Mouse (Mus musculus) forebrain, embryonic 15.5 days (tissue): ENCODE measurements around the gene Commd7. TPM values are rescaled to one million over a fixed set of nuclear protein-coding genes. Genes with fewer than 3 reads are reported as not detected.
A peak's percentile ranks its signal among the peaks of the same experiment; 100 is the strongest.

ENCODE experiments used
- ATAC-seq: fragments of 200-750 bp; cut with Nextera tagmentation; replicated peaks from 2 replicates; pipeline ENCODE4 v1.8.0; 2017; ENCODE audit warnings: mild to moderate bottlenecking, moderate TSS enrichment, moderate library complexity
- H3K27ac ChIP-seq: fragments of 300-500 bp; sonication (generic); replicated peaks from 2 replicates; pipeline ENCODE4 v1.5.1; 2015; ENCODE audit warnings: mild to moderate bottlenecking, inconsistent platforms
- H3K27me3 ChIP-seq: fragments of 300-500 bp; sonication (generic); 2 replicates; pipeline ENCODE4 v1.6.1; 2015; ENCODE audit warnings: inconsistent platforms
- H3K36me3 ChIP-seq: fragments of 300-500 bp; sonication (generic); 2 replicates; pipeline ENCODE4 v1.6.1; 2015; ENCODE audit warnings: mild to moderate bottlenecking, inconsistent platforms
- H3K4me1 ChIP-seq: fragments of 300-500 bp; sonication (generic); 2 replicates; pipeline ENCODE4 v1.6.1; 2015; ENCODE audit warnings: inconsistent platforms
- H3K4me2 ChIP-seq: fragments of 300-500 bp; sonication (generic); replicated peaks from 2 replicates; pipeline ENCODE4 v1.6.1; 2015; ENCODE audit warnings: mild to moderate bottlenecking, inconsistent platforms
- H3K4me3 ChIP-seq: fragments of 300-500 bp; sonication (generic); 2 replicates; pipeline ENCODE4 v1.5.1; 2015; ENCODE audit warnings: mild to moderate bottlenecking, inconsistent platforms
- H3K9ac ChIP-seq: fragments of 300-500 bp; sonication (generic); replicated peaks from 2 replicates; pipeline ENCODE4 v1.6.1; 2015; ENCODE audit warnings: mild to moderate bottlenecking, inconsistent platforms
- H3K9me3 ChIP-seq: fragments of 300-500 bp; sonication (generic); 2 replicates; pipeline ENCODE4 v1.6.1; 2016; ENCODE audit warnings: inconsistent platforms
- WGBS: fragments of 180-500 bp; shearing (Covaris S2); methylation state at CpG from one replicate; pipeline ENCODE4 v1.1.7; 2015; ENCODE audit warnings: mixed read lengths; 5-methylcytosine and 5-hydroxymethylcytosine counted together
- polyA plus RNA-seq: library from polyadenylated mRNA; unstranded; fragments of >200 nt; fragmentation: Nextera tagmentation; extraction: Ambion mirVana; gene quantifications from 2 replicates; pipeline ENCODE4 v1.2.1, GENCODE M21; 2015

Gene Commd7
- polyA plus RNA-seq, 1 experiment from 2014 or later, result 104 TPM

DNA sequence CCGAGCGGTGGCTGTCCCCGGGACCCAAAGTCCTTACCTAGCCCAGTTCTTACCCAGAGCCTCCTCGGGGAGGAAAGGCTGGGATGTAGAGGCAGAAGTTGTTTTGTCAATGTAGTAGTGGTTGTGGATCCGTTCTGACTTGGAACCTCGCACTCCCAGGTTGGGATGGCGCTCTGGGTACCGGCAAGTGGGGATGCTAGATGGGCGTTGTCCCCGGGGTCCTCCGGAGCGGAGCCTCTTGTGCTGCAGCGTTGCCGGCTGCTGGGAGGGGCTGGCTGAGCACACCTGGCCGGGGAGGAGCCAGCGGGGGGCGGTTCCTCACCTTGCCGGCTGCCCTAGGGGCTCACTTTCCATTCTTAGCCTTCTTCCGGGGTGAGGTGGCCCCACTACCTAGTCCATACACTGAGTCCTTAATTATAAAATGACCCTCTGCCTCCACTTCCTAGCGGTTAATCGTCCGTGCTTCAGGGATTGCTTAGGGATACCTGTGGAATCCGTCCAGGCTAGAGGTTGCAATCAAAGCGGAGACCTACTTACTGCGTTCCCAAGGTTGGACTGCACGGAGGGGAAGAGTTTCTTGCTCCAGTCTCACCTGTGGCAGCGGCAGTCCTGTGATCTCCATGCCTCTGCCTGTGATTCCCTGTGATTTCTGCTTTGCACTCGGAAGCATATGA lies 17.6 kb upstream of the Commd7 start:
- Histone ChIP-seq H3K9ac (peak overlapping the region; percentile 77), H3K4me1 (peaks cover 16% of the 10 kb centered on the region), H3K4me2 (peak overlapping the region; percentile 95), H3K36me3 (no peaks in the 10 kb centered on the region), H3K27me3 (peaks cover 4% of the 10 kb centered on the region; the same call in 1 of the 2 replicates), H3K27ac (no peak overlapping the region), H3K4me3 (peak overlapping the region; percentile 93), H3K9me3 (no peaks in the 10 kb centered on the region)
- WGBS, result 2% methylated on average over 28 of the region's 28 CpGs
- ATAC-seq, result 0 out of 2 replicates have a peak, but pooled peaks have one; percentile 20

DNA sequence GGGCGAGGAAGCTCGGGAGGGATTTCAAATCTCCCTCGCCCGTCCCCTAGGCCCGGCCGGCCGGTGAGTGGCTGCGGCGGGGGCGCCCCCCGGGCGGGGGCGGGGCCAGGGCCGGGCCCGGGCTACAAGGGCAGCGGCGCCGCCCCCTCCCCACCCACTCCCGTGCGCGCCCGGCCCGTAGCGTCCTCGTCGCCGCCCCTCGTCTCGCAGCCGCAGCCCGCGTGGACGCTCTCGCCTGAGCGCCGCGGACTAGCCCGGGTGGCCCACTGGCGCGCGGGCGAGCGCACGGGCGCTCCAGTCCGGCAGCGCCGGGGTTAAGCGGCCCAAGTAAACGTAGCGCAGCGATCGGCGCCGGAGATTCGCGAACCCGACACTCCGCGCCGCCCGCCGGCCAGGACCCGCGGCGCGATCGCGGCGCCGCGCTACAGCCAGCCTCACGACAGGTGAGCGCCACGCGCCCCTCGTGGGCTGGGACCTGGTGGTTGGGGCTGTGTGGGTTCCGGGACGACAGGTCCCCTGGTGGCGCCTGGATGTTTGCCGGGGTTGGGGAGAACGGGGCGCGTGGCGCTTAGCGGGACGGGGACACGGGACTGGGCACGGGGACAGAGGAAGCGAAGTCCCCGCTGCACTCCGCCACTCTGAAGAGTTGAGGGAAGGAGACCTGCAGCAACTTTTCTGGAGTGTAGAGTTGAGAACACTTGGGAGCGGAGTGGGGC lies 16.9 kb upstream of the Commd7 start, which contains the start of gene Dnmt3b:
Dnmt3b (plus strand) TSS at position 153 of the 716 bp plus-strand sequence.
- H3K4me1 ChIP-seq, result peaks cover 16% of the 10 kb centered on the region
- WGBS, result under 1% methylated on average over 93 of the region's 93 CpGs
- H3K9me3 ChIP-seq, result no peaks in the 10 kb centered on the region
- H3K27me3 ChIP-seq, result peaks cover 4% of the 10 kb centered on the region; the same call in 1 of the 2 replicates
- ATAC-seq, result peak; percentile 91
- H3K36me3 ChIP-seq, result no peaks in the 10 kb centered on the region
- H3K4me3 ChIP-seq, result peak within 1 kb of the TSS; percentile 93
- peak within 1 kb of the TSS; percentile 77 for H3K9ac ChIP-seq
- H3K4me2 ChIP-seq, result peak within 1 kb of the TSS; percentile 95
- H3K27ac ChIP-seq, result 0 out of 2 replicates have a peak within 1 kb of the TSS, but pooled peaks have one; percentile 36

DNA sequence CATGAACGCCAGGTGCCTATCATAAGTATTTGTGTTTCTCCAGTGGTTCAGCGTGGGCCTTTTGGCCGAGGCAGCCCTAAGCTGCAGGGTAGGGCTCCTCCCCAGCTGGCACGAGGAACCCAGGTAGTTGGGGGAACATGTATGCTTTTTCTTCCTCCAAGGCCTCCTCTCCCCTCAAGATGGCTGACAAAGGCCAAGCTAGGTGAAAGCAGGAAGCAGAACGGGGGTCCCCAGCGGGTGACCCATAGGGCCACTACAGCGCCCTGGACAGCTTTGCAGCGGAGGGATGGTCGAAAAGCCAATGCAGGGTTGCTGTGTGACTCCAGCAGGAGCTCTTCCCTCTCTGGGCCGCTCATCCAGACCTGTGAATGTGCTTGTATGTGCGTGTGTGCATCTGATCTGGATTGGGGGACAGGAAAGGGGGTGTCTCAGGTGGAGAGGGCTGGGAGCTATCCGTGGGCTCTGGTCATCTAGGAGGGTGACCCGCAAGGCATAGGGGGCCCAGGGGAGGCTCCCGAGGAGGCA lies 16.3 kb upstream of the Commd7 start:
- H3K9me3 ChIP-seq, result no peaks in the 10 kb centered on the region
- H3K27ac ChIP-seq, result 0 out of 2 replicates have a peak overlapping the region, but pooled peaks have one; percentile 36
- H3K9ac ChIP-seq, result peak overlapping the region; percentile 77
- H3K4me2 ChIP-seq, result peak overlapping the region; percentile 95
- 17% methylated on average over 14 of the region's 14 CpGs for WGBS
- no peaks in the 10 kb centered on the region for H3K36me3 ChIP-seq
- H3K27me3 ChIP-seq, result peaks cover 4% of the 10 kb centered on the region; the same call in 1 of the 2 replicates
- ATAC-seq, result 0 out of 2 replicates have a peak, but pooled peaks have one; percentile 1
- H3K4me3 ChIP-seq, result peak overlapping the region; percentile 93
- peaks cover 16% of the 10 kb centered on the region for H3K4me1 ChIP-seq

DNA sequence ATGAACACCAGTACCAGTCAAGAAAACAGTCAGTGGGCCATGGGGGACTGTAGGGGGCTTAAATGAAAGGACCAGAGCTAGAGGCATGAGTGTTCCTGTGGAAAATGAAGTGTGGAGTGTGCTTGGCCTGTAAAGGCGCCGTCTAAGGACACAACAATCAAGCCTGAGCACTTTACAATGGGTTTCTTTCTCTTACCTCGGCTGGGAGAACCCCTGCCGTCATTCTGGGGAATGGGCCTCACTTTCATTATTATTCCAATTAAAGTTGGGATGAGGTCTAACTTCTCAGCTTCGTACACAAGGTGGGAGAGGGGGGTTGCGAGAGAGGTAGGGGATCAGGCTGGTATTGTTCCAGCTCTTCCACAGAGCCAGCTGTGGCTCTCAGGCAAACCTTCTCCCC lies 10.4 kb upstream of the Commd7 start:
- Histone ChIP-seq H3K4me2 (no peak overlapping the region), H3K9me3 (no peaks in the 10 kb centered on the region), H3K36me3 (no peaks in the 10 kb centered on the region), H3K4me1 (no peaks in the 10 kb centered on the region), H3K27ac (no peak overlapping the region), H3K4me3 (no peak overlapping the region), H3K9ac (no peak overlapping the region), H3K27me3 (no peaks in the 10 kb centered on the region)
- ATAC-seq, result no peak
- 4% methylated on average over 6 of the region's 6 CpGs for WGBS

DNA sequence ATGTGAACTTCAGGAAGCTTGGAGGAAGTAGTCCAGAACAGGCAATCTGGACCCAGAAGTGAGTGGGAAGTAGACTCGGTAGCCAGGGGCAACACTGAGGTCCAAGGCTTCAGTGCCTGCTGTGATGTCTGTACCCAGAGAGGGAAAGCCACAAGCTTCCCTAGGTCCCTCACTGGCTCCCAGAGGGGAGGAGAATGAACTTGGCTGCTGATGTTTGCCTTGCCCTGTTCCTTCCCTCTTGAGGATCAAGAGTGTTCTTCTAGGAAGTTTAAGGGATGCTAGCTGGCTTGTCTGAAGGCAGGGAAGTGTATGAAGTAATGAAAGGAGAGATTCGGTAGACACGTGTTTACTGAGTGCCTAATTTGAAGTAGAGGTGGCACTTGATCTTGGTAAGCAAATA lies 9.9 kb upstream of the Commd7 start:
- H3K27me3 ChIP-seq, result no peaks in the 10 kb centered on the region
- no peak overlapping the region for H3K9ac ChIP-seq
- no peaks in the 10 kb centered on the region for H3K9me3 ChIP-seq
- H3K4me3 ChIP-seq, result no peak overlapping the region
- 22% methylated on average over 3 of the region's 3 CpGs for WGBS
- no peaks in the 10 kb centered on the region for H3K4me1 ChIP-seq
- no peaks in the 10 kb centered on the region for H3K36me3 ChIP-seq
- no peak for ATAC-seq
- H3K4me2 ChIP-seq, result no peak overlapping the region
- no peak overlapping the region for H3K27ac ChIP-seq

DNA sequence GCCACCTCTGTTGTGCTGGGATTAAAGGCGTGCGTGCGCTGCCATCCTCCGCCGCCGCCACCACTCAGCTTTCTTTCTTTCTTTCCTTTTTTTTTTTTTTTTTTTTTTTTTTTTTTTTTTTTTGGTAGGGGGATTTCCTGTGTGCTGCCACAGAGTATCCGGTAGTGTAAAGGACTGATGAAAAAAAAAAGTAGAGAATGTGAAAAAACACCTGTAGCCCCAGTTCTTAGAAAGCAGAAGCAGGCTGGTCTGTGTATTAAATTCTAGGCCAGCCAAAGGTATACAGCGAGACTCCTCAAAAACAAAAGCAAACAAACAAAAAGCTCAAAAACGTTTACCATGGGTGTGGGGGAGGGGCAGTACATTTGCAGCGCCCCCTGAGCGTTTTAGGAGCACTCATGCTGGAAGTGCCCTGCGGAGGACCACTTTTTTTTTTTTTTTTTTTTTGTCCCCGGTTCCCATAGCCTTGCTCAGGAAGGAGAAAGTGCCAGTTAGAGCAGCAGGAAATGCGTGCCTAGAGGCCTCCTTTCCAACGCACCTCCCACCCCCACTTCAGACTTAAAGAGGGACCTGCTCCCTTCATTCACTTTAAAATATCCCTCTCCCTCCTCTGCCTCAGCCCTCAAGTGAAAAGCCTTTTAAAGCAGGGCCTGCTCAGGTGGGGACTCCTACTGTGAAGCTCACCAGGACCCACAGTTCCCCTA lies 6.5 kb upstream of the Commd7 start:
- Histone ChIP-seq H3K9ac (no peak overlapping the region), H3K4me3 (no peak overlapping the region), H3K9me3 (no peaks in the 10 kb centered on the region), H3K27me3 (no peaks in the 10 kb centered on the region), H3K36me3 (no peaks in the 10 kb centered on the region), H3K4me2 (no peak overlapping the region), H3K27ac (no peak overlapping the region), H3K4me1 (no peaks in the 10 kb centered on the region)
- WGBS, result 24% methylated on average over 15 of the region's 15 CpGs
- ATAC-seq, result no peak

DNA sequence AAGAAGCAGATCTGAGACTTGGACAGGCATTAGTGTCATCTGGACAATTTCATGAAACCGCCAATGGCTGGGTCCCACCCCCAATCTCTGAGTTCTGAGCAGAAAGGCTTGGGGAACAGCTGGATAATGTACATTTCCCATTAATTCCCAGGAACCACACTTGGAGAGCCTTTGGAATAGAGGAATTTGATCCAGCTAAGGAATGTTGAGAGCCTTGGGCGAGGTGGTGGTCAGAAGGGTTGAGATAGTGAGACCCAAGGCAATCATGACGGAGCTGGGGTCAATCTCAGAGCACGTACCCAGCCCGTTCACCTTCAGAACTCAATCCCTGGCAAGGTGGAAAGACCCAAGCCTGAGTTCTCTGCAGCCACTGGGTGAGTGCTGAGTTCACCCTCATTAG lies 678 bp upstream of the Commd7 start:
- Histone ChIP-seq H3K36me3 (peaks cover 5% of the 10 kb centered on the region), H3K4me2 (no peak overlapping the region), H3K27me3 (no peaks in the 10 kb centered on the region), H3K9me3 (no peaks in the 10 kb centered on the region), H3K4me3 (no peak overlapping the region), H3K27ac (no peak overlapping the region), H3K9ac (no peak overlapping the region), H3K4me1 (peaks cover 22% of the 10 kb centered on the region)
- WGBS, result 98% methylated on average over 5 of the region's 5 CpGs
- ATAC-seq, result no peak

DNA sequence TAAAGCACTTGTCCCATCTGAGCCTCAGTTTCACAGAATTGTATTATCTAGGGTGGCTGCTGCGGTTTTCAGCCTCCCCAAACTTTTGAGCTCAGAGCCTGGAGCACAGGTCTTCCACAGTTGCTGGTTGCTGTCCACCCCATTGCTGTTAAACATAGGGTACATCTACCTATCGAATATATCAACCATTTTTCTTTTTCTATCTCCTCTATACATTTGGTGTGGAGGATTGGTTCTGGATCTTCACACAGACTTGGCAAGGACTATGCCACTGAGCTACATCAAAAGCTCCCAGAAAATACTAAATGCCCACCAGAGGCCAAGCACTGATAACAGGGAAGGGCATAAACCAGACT lies 268 bp upstream of the Commd7 start:
- Histone ChIP-seq H3K27ac (peak overlapping the region; percentile 92), H3K27me3 (no peaks in the 10 kb centered on the region), H3K36me3 (peaks cover 9% of the 10 kb centered on the region), H3K9me3 (no peaks in the 10 kb centered on the region), H3K4me3 (peak overlapping the region; percentile 99), H3K9ac (peak overlapping the region; percentile 98), H3K4me1 (peaks cover 22% of the 10 kb centered on the region), H3K4me2 (peak overlapping the region; percentile 71)
- 41% methylated on average over 2 of the region's 2 CpGs for WGBS
- no peak for ATAC-seq

DNA sequence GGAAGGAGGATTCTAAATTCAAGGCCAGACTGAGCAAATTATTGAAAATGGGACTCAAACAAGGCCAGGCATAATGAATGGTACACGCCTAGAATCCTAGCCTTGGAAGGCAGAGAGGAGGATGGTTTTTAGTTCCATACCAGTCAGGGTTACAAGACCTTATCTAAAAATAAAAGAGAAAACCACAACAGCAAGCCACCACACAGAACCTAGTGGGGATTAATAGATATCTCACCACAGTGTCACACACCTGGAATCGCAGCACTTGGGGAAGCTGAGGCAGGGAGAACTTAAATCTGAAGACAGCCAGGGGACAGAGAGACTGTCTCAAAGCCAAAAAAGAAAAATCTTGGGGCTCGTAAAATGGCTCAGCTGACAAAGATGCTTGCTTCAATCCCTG lies 1.6 kb downstream of the Commd7 start:
- no peaks in the 10 kb centered on the region for H3K9me3 ChIP-seq
- no peak overlapping the region for H3K27ac ChIP-seq
- peaks cover 27% of the 10 kb centered on the region for H3K36me3 ChIP-seq
- WGBS, result 93% methylated on average over 3 of the region's 3 CpGs
- no peak for ATAC-seq
- H3K27me3 ChIP-seq, result no peaks in the 10 kb centered on the region
- H3K4me2 ChIP-seq, result 0 out of 2 replicates have a peak overlapping the region, but pooled peaks have one; percentile 71
- no peak overlapping the region for H3K4me3 ChIP-seq
- 0 out of 2 replicates have a peak overlapping the region, but pooled peaks have one; percentile 98 for H3K9ac ChIP-seq
- H3K4me1 ChIP-seq, result peaks cover 22% of the 10 kb centered on the region

DNA sequence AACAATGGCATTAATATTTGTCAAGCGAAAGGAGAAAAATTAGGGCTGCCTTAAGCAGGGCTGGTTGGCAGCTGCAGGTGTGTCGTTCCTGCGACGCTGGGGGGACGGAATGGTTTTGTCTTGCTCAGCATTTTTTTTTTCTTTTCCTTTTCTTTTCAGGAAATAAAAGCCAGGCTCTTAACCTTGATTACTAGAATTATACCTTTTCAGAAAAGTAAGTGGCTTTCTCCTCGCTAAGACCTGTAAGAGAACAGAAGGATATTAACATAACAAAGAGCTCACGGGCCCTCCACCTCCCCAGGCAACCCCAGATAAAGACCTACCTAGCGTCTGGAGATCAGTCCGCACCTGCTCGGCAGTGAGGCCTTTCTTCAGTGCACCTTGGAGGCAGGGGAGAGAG lies 10.1 kb downstream of the Commd7 start:
- no peak for ATAC-seq
- Histone ChIP-seq H3K36me3 (peaks cover 84% of the 10 kb centered on the region), H3K9ac (no peak overlapping the region), H3K4me2 (no peak overlapping the region), H3K4me1 (0 out of 2 replicates have a peak, but pooled peaks cover 3% of the 10 kb centered on the region), H3K27ac (no peak overlapping the region), H3K9me3 (no peaks in the 10 kb centered on the region), H3K27me3 (no peaks in the 10 kb centered on the region), H3K4me3 (no peak overlapping the region)
- 29% methylated on average over 10 of the region's 10 CpGs for WGBS

DNA sequence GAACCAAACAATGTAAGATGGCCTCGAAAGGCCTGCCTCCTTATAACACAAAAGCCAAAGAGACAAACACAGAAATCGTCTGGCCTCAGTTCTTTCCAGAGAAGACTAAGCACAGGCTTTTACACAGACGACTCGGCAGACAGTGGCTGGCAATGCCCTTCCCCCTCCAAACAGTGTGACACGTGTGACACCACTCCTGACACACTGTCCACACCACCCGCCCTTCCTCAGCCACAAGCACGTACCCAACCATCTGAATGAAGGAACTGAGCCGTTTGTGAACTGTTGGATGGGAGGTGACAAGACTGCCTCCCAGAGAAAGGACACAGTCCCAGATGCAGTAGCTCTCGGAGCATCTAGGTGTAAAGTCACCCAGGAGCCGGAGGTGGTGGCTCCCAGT lies 13.7 kb downstream of the Commd7 start:
- no peaks in the 10 kb centered on the region for H3K9me3 ChIP-seq
- 84% methylated on average over 10 of the region's 10 CpGs for WGBS

More for the DNA sequence above, 13.7 kb downstream of the Commd7 start:
- ATAC-seq, result no peak
- H3K36me3 ChIP-seq, result peaks cover 57% of the 10 kb centered on the region
- H3K27me3 ChIP-seq, result no peaks in the 10 kb centered on the region
- no peak overlapping the region for H3K9ac ChIP-seq
- no peak overlapping the region for H3K4me3 ChIP-seq
- 0 out of 2 replicates have a peak, but pooled peaks cover 3% of the 10 kb centered on the region for H3K4me1 ChIP-seq
- H3K4me2 ChIP-seq, result no peak overlapping the region
- no peak overlapping the region for H3K27ac ChIP-seq
